Mouse (Mus musculus) brain, embryonic 14.5 days (tissue): ENCODE measurements around the gene Gemin2.

Experiments used
- CTCF ChIP-seq: fragments of 200-500 bp; IDR thresholded peaks from 2 replicates; pipeline ENCODE4 v1.5.1; 2012; ENCODE audit warnings: inconsistent platforms, mild to moderate bottlenecking, moderate library complexity, borderline replicate concordance; ENCODE audit not compliant: insufficient read depth, insufficient read length; ENCODE audit errors: extremely low read depth
- POLR2A ChIP-seq: fragments of 200-500 bp; IDR thresholded peaks from 2 replicates; pipeline ENCODE4 v1.6.1; 2012; ENCODE audit warnings: mild to moderate bottlenecking, inconsistent platforms, borderline replicate concordance; ENCODE audit not compliant: poor library complexity, insufficient read depth, insufficient read length, severe bottlenecking; ENCODE audit errors: extremely low read depth

GRCm38 (mm10) chr12:59060993-59061595 is 47.9 kb downstream of the Gemin2 start, which contains the start of gene Trappc6b:
- TF ChIP-seq CTCF = peak; percentile 36; the same call in 1 of the 2 replicates
- TF ChIP-seq POLR2A = peak; percentile 74
